Mouse (Mus musculus) cerebellum, postnatal 4 days (tissue): ENCODE data around the gene Bet1l.
A peak's percentile ranks its signal among the peaks of the same experiment; 100 is the strongest.

Experiments
- DNase-seq, 2 experiments: peaks; one replicate each; pipeline ENCODE4 v3.0.0; 2022; ENCODE audit warnings: low spot score in 2 of 2, mixed read lengths in 1 of 2

Gene Bet1l

GRCm38 (mm10) chr7:140858746-140859145 lies 1.4 kb upstream of the Bet1l start:
- DNase-seq = no peak

- DNase-seq = peak; percentile 70 to 79
Measured at GRCm38 (mm10) chr7:140856785-140857549, 410 bp downstream of the Bet1l start, which contains the start of gene Ric8a. Ric8a (plus strand) TSS chr7:140856957.

- DNase-seq = peak; percentile 44 to 70
Measured at GRCm38 (mm10) chr7:140855860-140856784, 1.3 kb downstream of the Bet1l start, which contains the start of gene Gm45785. Gm45785 (minus strand) TSS chr7:140856331.

GRCm38 (mm10) chr7:140855181-140855580 lies 2.2 kb downstream of the Bet1l start:
- no peak for DNase-seq

- no peak for DNase-seq
Measured at GRCm38 (mm10) chr7:140854483-140854882, 2.9 kb downstream of the Bet1l start.

- DNase-seq = no peak
Measured at GRCm38 (mm10) chr7:140853386-140853785, 4.0 kb downstream of the Bet1l start.

GRCm38 (mm10) chr7:140851916-140852315 lies 5.5 kb downstream of the Bet1l start:
- DNase-seq = no peak

- peak in 1 of 2 experiments; percentile 19 for DNase-seq
Measured at GRCm38 (mm10) chr7:140848591-140848990, 8.8 kb downstream of the Bet1l start.

GRCm38 (mm10) chr7:140847755-140848580 lies 9.4 kb downstream of the Bet1l start, which contains the start of gene Odf3:
Odf3 (plus strand) TSS chr7:140847805.
- peak; percentile 24 to 26 for DNase-seq

- no peak for DNase-seq
Measured at GRCm38 (mm10) chr7:140846676-140847075, 10.7 kb downstream of the Bet1l start.

GRCm38 (mm10) chr7:140845683-140846082 lies 11.7 kb downstream of the Bet1l start:
- no peak for DNase-seq

GRCm38 (mm10) chr7:140844905-140845665 lies 12.3 kb downstream of the Bet1l start, which contains the start of gene Scgb1c1:
Scgb1c1 (plus strand) TSS chr7:140845547.
- DNase-seq = peak; percentile 90 to 92

- no peak for DNase-seq
Measured at GRCm38 (mm10) chr7:140843806-140844205, 13.6 kb downstream of the Bet1l start.

GRCm38 (mm10) chr7:140840750-140841735 lies 16.3 kb downstream of the Bet1l start:
- no peak for DNase-seq

GRCm38 (mm10) chr7:140839556-140839955 lies 17.8 kb downstream of the Bet1l start:
- DNase-seq = no peak

- no peak for DNase-seq
Measured at GRCm38 (mm10) chr7:140836243-140837115, 20.9 kb downstream of the Bet1l start.

- DNase-seq = no peak
Measured at GRCm38 (mm10) chr7:140835758-140836087, 21.7 kb downstream of the Bet1l start.

GRCm38 (mm10) chr7:140834968-140835757 lies 22.2 kb downstream of the Bet1l start, which contains the start of gene Urah:
Urah (plus strand) TSS chr7:140835018.
- DNase-seq = no peak
